Mouse (Mus musculus): ENCODE results near the gene Gc.

Gc gene

GRCm38 (mm10) chr5:89457554-89458062 lies at the start of gene Gc:
Gene Gc, minus strand, starts transcription at chr5:89457898.
- DNase-seq (ENCODE audit: low spot score): no peak

GRCm38 (mm10) chr5:89500182-89500581 lies 42.5 kb upstream of the Gc start:
- DNase-seq (ENCODE audit: low spot score): no peak

GRCm38 (mm10) chr5:89492560-89492959 lies 34.9 kb upstream of the Gc start:
- no peak for DNase-seq (ENCODE audit: low spot score)

GRCm38 (mm10) chr5:89470483-89470882 lies 12.8 kb upstream of the Gc start:
- DNase-seq (ENCODE audit: low spot score): no peak

- DNase-seq (ENCODE audit: low spot score): no peak
These were observed 10.2 kb upstream of the Gc start for GRCm38 (mm10) chr5:89467886-89468285.

GRCm38 (mm10) chr5:89467045-89467444 lies 9.3 kb upstream of the Gc start:
- no peak for DNase-seq (ENCODE audit: low spot score)

GRCm38 (mm10) chr5:89466275-89466674 lies 8.6 kb upstream of the Gc start:
- DNase-seq (ENCODE audit: low spot score): no peak

GRCm38 (mm10) chr5:89461817-89462216 lies 4.1 kb upstream of the Gc start:
- DNase-seq (ENCODE audit: low spot score): no peak

GRCm38 (mm10) chr5:89459591-89459990 lies 1.9 kb upstream of the Gc start:
- no peak for DNase-seq (ENCODE audit: low spot score)

GRCm38 (mm10) chr5:89458987-89459386 lies 1.3 kb upstream of the Gc start:
- DNase-seq (ENCODE audit: low spot score): no peak

GRCm38 (mm10) chr5:89455526-89455925 lies 2.2 kb downstream of the Gc start:
- DNase-seq (ENCODE audit: low spot score): no peak

- DNase-seq (ENCODE audit: low spot score): no peak
These were observed 6.9 kb downstream of the Gc start for GRCm38 (mm10) chr5:89450798-89451197.

GRCm38 (mm10) chr5:89449325-89449724 lies 8.4 kb downstream of the Gc start:
- DNase-seq (ENCODE audit: low spot score): no peak

- DNase-seq (ENCODE audit: low spot score): no peak
These were observed 9.7 kb downstream of the Gc start for GRCm38 (mm10) chr5:89447978-89448377.

GRCm38 (mm10) chr5:89444360-89444759 lies 13.3 kb downstream of the Gc start:
- DNase-seq (ENCODE audit: low spot score): no peak

- no peak for DNase-seq (ENCODE audit: low spot score)
These were observed 46.2 kb downstream of the Gc start for GRCm38 (mm10) chr5:89411536-89411935.

GRCm38 (mm10) chr5:89407376-89408082 lies 50.2 kb downstream of the Gc start:
- DNase-seq (ENCODE audit: low spot score): no peak

GRCm38 (mm10) chr5:89405132-89405531 lies 52.6 kb downstream of the Gc start:
- DNase-seq (ENCODE audit: low spot score): no peak

- DNase-seq (ENCODE audit: low spot score): no peak
These were observed 67.3 kb downstream of the Gc start for GRCm38 (mm10) chr5:89390405-89390804.

- DNase-seq (ENCODE audit: low spot score): no peak
These were observed 73.5 kb downstream of the Gc start for GRCm38 (mm10) chr5:89384204-89384603.

- no peak for DNase-seq (ENCODE audit: low spot score)
These were observed 76.4 kb downstream of the Gc start for GRCm38 (mm10) chr5:89381340-89381739.

- DNase-seq (ENCODE audit: low spot score): no peak
These were observed 87.6 kb downstream of the Gc start for GRCm38 (mm10) chr5:89370140-89370539.

GRCm38 (mm10) chr5:89368045-89368743 lies 89.5 kb downstream of the Gc start:
- no peak for DNase-seq (ENCODE audit: low spot score)

All from urinary bladder, postnatal 10 days (tissue).